Mouse (Mus musculus) lung, adult 2 months (tissue): ENCODE data around the gene Kcnj11. TPM values are rescaled to one million over a fixed set of nuclear protein-coding genes. Genes with fewer than 3 reads are reported as not detected.

Source experiments
- DNase-seq: peaks from one replicate; pipeline ENCODE4 v3.0.0; 2022
- H3K4me1 ChIP-seq: fragments of 200-500 bp; 2 replicates; pipeline ENCODE4 v1.6.1; 2011; ENCODE audit warnings: low read length; ENCODE audit not compliant: control insufficient read depth, insufficient read depth
- H3K4me3 ChIP-seq: fragments of 200-500 bp; replicated peaks from 2 replicates; pipeline ENCODE3; 2011; ENCODE audit warnings: low read depth, mild to moderate bottlenecking, control low read depth, low read length; ENCODE audit errors: extremely low read depth
- CTCF ChIP-seq: fragments of 200-500 bp; IDR thresholded peaks from 2 replicates; pipeline ENCODE4 v1.5.1; 2011; ENCODE audit warnings: mild to moderate bottlenecking, low read length, control low read depth; ENCODE audit not compliant: insufficient read depth
- POLR2A ChIP-seq: fragments of 200-500 bp; IDR thresholded peaks from 2 replicates; pipeline ENCODE4 v1.6.1; 2011; ENCODE audit warnings: low read depth, mild to moderate bottlenecking, control low read depth, low read length, borderline replicate concordance; ENCODE audit errors: extremely low read depth
- WGBS: fragments of 180-500 bp; shearing (Covaris S2); methylation state at CpG from one replicate; pipeline ENCODE4 v1.1.7; 2018; 5-methylcytosine and 5-hydroxymethylcytosine counted together
- polyA plus RNA-seq: library from polyadenylated mRNA; depleted of rRNA; stranded (reverse); fragments of >200 nt; gene quantifications from 2 replicates; pipeline ENCODE4 v1.2.3, GENCODE M21; 2012; rRNA removed

Gene Kcnj11
- 4.9 and 5.3 TPM in 2 replicates for polyA plus RNA-seq

- peak; percentile 56 for DNase-seq
- H3K4me1 ChIP-seq, result no peaks in the 10 kb centered on the region
- H3K4me3 ChIP-seq, result peak within 1 kb of the TSS; percentile 39
- under 1% methylated on average over 34 of the region's 34 CpGs for WGBS
- TF ChIP-seq POLR2A, result no peak
- peak; percentile 34 for TF ChIP-seq CTCF
Observed at GRCm38 (mm10) chr7:46100563-46100962, at the start of gene Kcnj11. Gene Kcnj11, minus strand, starts transcription at chr7:46100764.

- WGBS, result 75% methylated on average over 7 of the region's 7 CpGs
- Histone ChIP-seq H3K4me1 (no peaks in the 10 kb centered on the region), H3K4me3 (no peak overlapping the region)
- DNase-seq, result no peak
- no peak for TF ChIP-seq POLR2A
- no peak for TF ChIP-seq CTCF
Observed at GRCm38 (mm10) chr7:46147417-46147816, 46.9 kb upstream of the Kcnj11 start.

GRCm38 (mm10) chr7:46146675-46147308 is 46.2 kb upstream of the Kcnj11 start:
- DNase-seq, result no peak
- 73% methylated on average over 7 of the region's 7 CpGs for WGBS
- Histone ChIP-seq H3K4me3 (no peak overlapping the region), H3K4me1 (no peaks in the 10 kb centered on the region)
- TF ChIP-seq CTCF (no peak), POLR2A (no peak)

- 77% methylated on average over 8 of the region's 8 CpGs for WGBS
- no peak for TF ChIP-seq POLR2A
- no peak for TF ChIP-seq CTCF
- DNase-seq, result no peak
- H3K4me1 ChIP-seq, result no peaks in the 10 kb centered on the region
- H3K4me3 ChIP-seq, result no peak overlapping the region
Observed at GRCm38 (mm10) chr7:46144061-46144460, 43.5 kb upstream of the Kcnj11 start.

GRCm38 (mm10) chr7:46138329-46138930 is 37.9 kb upstream of the Kcnj11 start:
- no peak for TF ChIP-seq POLR2A
- TF ChIP-seq CTCF, result no peak
- no peak overlapping the region for H3K4me3 ChIP-seq
- no peak for DNase-seq
- H3K4me1 ChIP-seq, result no peaks in the 10 kb centered on the region
- 44% methylated on average over 7 of the region's 7 CpGs for WGBS

GRCm38 (mm10) chr7:46133858-46134257 is 33.3 kb upstream of the Kcnj11 start:
- 14% methylated on average over 7 of the region's 7 CpGs for whole genome bisulfite sequencing
- DNase-seq, result no peak
- no peak overlapping the region for H3K4me3 ChIP-seq
- TF ChIP-seq POLR2A (no peak), CTCF (no peak)
- no peaks in the 10 kb centered on the region for H3K4me1 ChIP-seq

GRCm38 (mm10) chr7:46132229-46132628 is 31.7 kb upstream of the Kcnj11 start:
- DNase-seq, result no peak
- no peak overlapping the region for H3K4me3 ChIP-seq
- 79% methylated on average over 12 of the region's 12 CpGs for WGBS
- TF ChIP-seq POLR2A, result no peak
- no peak for TF ChIP-seq CTCF
- no peaks in the 10 kb centered on the region for H3K4me1 ChIP-seq

- Histone ChIP-seq H3K4me1 (no peaks in the 10 kb centered on the region), H3K4me3 (no peak overlapping the region)
- WGBS, result 65% methylated on average over 8 of the region's 8 CpGs
- TF ChIP-seq POLR2A (no peak), CTCF (no peak)
- no peak for DNase-seq
Observed at GRCm38 (mm10) chr7:46131806-46132205, 31.2 kb upstream of the Kcnj11 start.

GRCm38 (mm10) chr7:46131266-46131665 is 30.7 kb upstream of the Kcnj11 start:
- Histone ChIP-seq H3K4me1 (no peaks in the 10 kb centered on the region), H3K4me3 (no peak overlapping the region)
- TF ChIP-seq CTCF (no peak), POLR2A (no peak)
- 36% methylated on average over 3 of the region's 3 CpGs for WGBS
- no peak for DNase-seq

GRCm38 (mm10) chr7:46130723-46131122 is 30.2 kb upstream of the Kcnj11 start:
- DNase-seq, result no peak
- 32% methylated on average over 7 of the region's 7 CpGs for WGBS
- H3K4me3 ChIP-seq, result no peak overlapping the region
- H3K4me1 ChIP-seq, result no peaks in the 10 kb centered on the region
- TF ChIP-seq CTCF (no peak), POLR2A (no peak)
